Mouse (Mus musculus): ENCODE results near the gene Clpsl2. TPM values are rescaled to one million over a fixed set of nuclear protein-coding genes. Genes with fewer than 3 reads are reported as not detected.
"Not testable (repeated sequence)": the region's sequence is repeated elsewhere in the genome, so short reads cannot be mapped to it uniquely, and the experiment has no call there.

The Clpsl2 gene
- total RNA-seq, 2 experiments from 2014 or later: not detected

DNA sequence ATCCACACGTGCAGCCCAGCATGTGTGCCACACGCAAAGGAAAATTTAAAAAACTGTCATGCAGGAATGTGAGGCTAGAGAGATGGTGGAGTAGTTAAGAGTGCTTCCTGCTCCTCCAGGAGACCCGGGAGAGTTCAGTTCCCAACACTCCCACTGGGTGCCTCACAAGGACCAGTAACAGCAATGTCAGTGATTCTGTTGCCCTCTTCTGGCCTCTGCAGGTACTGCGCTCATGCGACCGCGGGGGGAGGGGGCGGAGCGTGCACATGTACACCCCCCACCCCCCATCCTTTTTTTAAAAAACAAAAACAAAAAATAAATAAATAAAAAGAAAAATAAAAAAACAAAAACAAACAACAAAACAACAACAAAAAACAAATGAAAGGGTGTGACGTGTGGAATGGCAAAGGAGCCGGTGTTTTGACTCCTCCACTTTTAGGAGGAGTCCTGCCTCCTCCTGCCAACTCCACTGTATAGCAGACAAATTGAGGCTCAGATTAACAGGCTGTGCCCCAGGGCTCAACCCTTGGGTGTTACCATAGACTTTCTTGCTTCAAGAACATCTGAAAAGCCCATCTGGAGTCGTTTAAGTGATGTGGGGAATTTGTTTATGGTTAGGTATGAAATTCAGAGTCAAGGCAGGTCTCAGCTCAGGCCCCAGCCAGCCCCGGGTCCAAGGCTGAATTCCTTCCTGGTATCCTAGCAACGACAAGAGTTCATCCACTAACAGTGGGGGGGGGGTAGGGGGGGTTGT, 4.0 kb downstream of the Clpsl2 start:
- no peak for ATAC-seq (replicated peaks; ENCODE audit: low FRiP score, poor library complexity, severe bottlenecking)

DNA sequence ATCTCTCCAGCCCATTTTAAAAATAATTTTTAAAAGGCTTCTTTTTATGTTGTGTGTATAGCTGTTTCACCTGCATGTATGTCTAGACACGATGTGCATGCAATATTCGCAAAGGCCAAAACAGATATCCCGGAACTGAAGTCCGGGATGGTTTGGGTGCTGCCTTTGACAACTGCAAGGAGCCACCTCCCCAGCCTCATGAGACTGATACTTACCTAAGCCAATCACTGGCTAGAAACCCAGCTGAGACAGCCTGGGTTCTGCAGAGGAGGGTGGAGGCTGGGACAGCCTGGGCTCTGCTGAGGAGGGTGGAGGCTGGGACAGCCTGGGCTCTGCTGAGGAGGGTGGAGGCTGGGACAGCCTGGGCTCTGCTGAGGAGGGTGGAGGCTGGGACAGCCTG, 4.8 kb downstream of the Clpsl2 start:
- ATAC-seq (replicated peaks; ENCODE audit: low FRiP score, poor library complexity, severe bottlenecking): not testable (repeated sequence)

DNA sequence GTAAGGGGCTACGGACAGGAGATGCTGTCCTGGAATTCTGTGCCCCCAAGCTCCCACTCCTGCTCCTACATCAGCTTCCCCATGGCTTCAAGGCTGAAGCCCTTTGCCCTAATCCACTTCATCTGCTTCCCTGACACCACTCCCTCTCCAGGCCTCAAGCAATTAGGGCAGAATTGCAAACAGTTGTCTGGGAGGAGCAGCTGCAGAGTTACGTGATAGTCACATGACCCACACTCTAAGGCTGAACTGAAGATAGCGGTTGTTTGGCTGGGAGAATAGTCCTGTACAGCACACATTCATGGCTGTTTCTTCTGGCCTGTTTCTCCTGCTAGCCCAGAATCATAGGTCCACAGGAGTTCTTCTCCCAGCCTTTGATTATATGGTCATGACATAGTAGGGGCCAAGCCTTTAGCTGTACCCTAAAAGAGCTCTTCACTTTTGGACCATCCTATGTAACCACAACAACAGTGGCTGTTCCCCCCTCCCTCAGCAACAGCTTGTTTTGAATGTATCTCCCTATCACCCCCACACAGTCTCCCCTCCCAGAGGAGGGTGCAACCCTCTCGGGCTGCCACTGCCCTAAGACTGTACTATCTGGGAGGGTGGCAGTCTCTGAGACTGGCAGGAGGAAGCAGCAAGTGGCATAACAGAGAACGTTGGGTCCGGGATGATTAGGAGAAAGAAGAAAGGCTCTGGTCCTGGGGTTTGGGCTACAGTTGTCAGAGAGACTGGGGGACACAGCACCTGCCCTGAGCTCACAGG, 7.6 kb downstream of the Clpsl2 start:
- ATAC-seq (replicated peaks; ENCODE audit: low FRiP score, poor library complexity, severe bottlenecking): peak; percentile 58

DNA sequence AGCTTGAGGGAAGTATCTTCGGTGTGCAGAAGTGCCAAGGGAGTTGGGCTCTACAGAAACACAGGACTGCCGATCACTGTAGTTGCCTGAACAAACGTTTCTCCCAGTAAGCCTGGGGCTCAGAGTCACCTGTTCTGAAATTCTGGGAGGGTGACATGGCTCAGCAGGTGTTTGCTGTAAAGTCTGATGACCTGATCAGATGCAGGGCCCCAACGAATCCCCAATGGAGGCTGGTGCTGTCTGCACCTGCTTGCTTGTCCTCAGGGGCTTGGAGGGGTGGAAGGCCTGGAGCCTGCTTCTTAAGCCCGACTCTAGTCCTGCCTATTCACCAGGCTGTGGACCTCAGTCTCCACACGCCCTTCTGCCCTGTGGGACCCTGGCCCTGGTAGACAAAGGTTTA, 8.6 kb downstream of the Clpsl2 start:
- no peak for ATAC-seq (replicated peaks; ENCODE audit: low FRiP score, poor library complexity, severe bottlenecking)

DNA sequence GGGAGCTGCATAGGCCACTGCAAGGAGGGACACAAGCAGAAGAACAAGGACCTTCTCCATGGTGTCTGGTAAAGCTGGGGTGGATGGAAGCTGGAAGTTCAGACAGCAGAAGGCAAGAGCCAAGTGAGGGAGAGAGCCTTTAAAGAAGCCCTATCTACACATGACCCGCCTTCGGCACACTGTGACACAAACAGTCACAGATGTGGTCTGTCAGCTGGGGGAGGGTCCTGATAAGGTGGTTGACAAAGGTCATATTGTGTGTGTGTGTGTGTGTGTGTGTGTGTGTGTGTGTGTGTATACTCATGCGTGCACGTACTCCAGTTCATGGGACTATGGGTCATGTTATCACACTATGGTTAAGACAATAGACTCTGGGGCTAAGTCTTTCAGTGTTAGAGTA, 11.4 kb downstream of the Clpsl2 start, which contains the start of gene Clps:
TSS of gene Clps (minus strand) at position 169 of the 400 bp plus-strand sequence.
- no peak for ATAC-seq (replicated peaks; ENCODE audit: low FRiP score, poor library complexity, severe bottlenecking)

DNA sequence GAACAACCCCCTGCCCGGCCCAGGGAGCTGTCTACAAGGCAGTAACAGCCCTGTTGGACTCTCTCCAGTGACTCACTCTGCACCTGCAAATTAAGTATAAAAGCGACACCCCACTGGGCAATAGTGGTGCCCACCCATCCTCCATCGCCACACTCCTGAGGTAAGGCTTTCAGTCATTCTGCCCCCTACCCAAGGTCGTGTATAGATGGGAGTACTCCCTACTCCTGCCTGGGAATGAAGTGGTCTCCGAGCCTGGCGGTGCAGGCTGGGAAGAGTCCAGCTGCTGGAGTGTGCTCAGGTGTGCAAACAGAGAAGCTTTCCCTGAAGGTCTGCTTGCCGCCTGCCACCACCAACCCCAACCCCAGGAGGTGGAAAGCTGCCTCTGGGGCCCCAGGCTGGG, 12.4 kb downstream of the Clpsl2 start:
- ATAC-seq (replicated peaks; ENCODE audit: low FRiP score, poor library complexity, severe bottlenecking): no peak

DNA sequence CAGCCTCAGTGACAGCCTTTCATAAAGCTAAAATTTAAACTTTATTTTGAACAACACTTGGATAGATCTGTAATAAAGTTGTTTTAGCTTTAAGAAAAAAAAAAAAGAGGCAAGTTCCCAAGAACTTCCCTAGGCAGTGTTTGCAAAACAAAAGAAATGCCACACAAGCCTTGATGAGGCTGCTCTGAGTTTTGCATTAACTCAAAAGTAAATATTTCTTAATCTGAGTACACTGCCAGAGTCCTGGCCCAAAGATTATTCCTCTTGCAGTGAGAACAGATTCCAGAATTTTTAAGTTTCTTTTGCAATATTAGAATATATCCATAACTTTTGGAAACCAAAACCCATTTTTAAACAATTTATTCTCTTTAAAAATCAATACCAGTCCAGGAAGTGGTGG, 16.0 kb downstream of the Clpsl2 start:
- no peak for ATAC-seq (replicated peaks; ENCODE audit: low FRiP score, poor library complexity, severe bottlenecking)

DNA sequence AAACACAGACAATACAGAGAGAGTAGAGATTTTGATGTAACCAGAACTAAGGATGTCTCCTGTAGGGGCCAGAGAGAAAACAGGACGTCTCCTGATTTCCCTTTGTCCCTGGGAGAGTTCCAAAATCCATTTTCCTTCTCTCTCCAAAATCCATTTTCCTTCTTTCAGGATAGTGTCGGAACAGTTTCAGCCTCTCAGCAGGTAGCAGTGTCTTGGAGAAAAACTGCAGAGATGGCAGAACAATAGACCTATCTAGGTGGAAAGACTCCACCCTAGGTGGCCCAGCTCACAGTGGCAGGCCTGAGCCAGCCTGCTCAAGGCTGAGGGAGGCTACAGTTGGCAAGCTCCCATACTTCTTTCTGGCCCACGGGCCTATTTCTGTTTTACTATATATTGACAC, 18.3 kb downstream of the Clpsl2 start:
- no peak for ATAC-seq (replicated peaks; ENCODE audit: low FRiP score, poor library complexity, severe bottlenecking)

DNA sequence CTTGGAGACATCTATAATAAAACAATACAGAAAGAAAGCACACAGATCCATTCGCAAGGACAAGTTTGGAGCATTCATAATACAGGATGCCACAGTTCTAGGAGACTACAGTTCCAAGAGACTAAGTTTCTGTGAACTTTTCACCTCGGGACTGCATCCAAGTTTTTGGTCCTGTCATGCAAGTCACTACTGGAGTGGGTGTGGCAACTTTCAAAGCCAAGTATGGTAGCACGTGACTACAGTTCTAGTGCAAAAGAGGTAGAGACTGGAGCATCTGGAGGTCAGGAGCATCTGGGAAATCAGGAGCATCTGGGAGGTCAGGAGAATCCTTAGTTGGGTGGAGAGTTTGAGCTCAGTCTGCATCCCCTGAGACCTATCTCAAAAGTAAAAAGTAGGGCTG, 22.7 kb downstream of the Clpsl2 start:
- no peak for ATAC-seq (replicated peaks; ENCODE audit: low FRiP score, poor library complexity, severe bottlenecking)

DNA sequence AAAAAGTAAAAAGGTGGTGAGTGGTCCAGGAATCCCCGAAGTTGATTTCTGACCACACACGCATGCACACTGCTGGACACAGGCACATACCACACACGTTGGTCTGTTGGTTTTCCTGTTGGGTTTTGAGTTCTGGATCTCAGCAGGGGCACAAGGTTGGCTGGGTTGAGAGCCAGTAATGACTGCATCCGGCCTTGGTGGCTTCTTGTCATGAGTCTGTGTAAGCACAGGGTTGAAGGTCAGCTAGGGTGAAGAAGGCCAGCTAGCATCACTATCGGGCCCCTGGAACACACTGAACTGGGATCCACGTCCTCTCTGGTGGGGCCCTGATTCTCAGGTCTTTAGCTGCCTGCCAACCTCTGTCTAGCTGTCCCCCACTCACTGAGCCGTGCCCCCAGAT, 23.3 kb downstream of the Clpsl2 start:
- no peak for ATAC-seq (replicated peaks; ENCODE audit: low FRiP score, poor library complexity, severe bottlenecking)

DNA sequence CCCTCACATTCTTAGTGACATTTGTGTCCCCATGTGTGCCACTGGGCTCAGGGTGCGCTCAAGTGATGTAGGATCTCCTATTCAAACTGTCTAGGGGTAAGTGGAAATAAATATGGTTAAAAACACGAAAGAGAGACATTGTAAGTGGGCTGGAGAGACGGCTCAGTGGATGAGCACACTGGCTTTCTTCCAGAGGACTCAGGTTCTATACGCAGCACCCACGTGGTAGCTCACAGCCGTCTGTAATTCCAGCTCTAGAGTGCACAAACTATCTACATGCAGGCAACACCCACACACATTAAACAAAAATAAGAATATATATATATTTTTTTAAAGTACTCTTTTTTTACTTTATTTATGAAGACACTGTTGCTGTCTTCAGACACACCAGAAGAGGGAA, 23.7 kb downstream of the Clpsl2 start:
- ATAC-seq (replicated peaks; ENCODE audit: low FRiP score, poor library complexity, severe bottlenecking): no peak

DNA sequence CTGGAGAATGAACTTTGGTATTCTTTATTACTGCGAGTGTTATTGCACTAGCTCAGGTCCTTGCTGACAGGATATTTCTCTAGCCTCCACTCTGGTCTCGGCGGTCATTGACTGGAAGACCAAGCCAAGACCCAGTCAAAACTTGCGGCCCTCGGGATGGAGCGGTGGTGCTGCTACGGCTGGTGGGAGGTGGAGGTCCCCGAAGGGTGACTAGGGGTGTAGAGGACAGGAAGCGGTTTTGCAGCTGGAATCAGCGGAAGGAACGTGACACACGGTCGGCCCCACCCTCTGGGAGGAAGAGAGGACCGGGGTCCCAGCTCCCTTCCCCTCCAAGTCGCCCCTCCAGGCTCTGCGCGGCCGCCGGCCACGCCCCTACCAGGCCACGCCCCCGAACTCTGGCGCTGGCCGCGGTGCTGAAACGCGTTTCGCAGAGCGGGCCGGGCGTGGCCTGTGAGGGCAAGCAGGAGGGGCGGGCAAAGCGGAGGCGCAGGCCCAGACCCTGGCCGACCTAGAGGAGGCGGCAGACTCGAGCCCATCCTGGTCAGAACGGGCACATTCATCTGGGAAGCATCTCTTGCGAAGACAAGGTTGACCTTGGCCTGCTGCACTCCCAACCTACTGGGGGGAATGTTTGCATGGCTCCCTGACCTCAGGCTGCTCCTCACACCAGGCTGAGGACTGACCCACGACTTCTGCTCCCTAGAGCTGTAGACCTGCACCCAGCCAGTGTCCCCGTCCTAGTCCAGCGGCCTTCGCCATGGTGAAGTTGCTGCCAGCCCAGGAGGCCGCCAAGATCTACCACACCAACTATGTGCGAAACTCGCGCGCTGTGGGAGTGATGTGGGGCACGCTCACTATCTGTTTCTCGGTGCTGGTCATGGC, 26.3 kb downstream of the Clpsl2 start, which contains the start of gene Lhfpl5:
TSS of gene Lhfpl5 (plus strand) at position 398 of the 882 bp plus-strand sequence.
- ATAC-seq (replicated peaks; ENCODE audit: low FRiP score, poor library complexity, severe bottlenecking): 0 out of 2 replicates have a peak, but pooled peaks have one; percentile 41

DNA sequence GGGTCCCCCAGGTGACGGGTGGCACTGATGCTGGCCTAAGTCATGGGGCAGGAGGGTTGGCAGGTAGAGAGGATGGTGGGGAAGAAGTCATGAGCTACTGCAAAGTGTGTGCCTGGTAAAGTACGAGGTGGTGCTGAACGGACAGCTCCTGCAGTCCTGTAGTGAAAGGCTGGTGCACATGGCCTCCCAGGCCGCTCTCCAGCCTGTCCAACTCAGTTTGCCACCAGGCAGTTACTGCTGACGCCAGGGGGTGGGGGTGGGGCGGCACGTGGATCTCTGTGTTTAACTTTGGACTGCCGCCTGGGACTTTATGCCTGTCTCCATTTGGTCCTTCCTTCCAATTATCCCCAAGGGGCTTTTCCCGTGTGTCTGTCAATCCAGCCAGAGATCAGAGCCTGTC, 31.2 kb downstream of the Clpsl2 start:
- ATAC-seq (replicated peaks; ENCODE audit: low FRiP score, poor library complexity, severe bottlenecking): no peak

DNA sequence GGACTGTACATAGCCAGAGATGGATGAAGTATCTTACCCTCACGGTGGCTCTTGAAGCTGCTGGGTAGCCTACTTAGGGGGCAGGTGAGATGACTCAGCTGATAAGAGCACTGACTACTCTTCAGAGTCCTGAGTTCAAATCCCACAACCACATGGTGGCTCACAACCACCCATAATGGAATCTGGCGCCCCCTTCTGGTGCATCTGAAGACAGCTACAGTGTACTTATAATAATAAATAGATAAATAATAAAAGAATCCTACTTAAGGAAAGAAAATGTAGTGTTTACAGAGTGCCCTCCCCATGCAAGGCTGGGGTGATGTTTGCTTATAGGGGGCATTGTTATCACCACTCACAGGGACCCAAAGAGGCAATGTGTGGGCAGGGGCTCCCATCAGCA, 31.8 kb downstream of the Clpsl2 start:
- no peak for ATAC-seq (replicated peaks; ENCODE audit: low FRiP score, poor library complexity, severe bottlenecking)

DNA sequence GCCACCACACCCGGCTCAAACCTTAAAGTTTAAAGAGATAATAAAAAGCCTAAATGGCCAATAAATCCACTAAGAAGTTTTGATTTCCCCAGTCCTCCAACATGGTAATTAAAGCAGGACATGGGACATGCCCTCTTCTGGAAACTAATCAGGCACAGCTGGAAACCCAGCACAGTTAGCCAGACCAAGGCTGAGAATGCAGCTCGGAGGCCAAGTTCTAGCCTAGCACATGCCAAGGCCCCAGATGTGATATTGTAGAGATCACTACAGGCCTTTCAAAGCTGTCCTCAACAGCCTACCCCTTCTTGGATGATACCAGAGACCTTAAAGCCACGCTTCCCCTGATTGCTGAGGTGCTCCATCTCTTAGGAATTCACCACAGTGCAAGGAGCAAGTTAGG, 37.3 kb downstream of the Clpsl2 start:
- ATAC-seq (replicated peaks; ENCODE audit: low FRiP score, poor library complexity, severe bottlenecking): no peak

DNA sequence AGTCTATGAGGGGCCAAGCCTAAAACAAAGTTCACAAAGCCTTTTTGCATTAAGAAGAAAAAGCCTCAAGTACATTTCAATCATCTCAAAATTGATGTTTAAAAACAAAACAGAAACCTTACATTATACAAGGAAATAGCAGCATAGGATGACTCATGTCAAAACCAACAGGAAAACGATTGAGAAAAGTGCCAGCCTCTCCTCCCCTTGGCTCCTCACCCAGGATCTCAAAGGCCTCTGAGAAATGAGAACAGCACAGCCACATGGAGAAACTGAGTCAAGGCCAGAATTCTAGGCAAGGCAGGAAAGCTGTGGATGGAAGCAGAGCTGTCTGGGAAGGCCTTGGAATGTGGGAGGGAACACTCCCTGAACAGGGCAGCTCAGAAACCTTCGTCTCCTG, 39.4 kb downstream of the Clpsl2 start:
- ATAC-seq (replicated peaks; ENCODE audit: low FRiP score, poor library complexity, severe bottlenecking): no peak

DNA sequence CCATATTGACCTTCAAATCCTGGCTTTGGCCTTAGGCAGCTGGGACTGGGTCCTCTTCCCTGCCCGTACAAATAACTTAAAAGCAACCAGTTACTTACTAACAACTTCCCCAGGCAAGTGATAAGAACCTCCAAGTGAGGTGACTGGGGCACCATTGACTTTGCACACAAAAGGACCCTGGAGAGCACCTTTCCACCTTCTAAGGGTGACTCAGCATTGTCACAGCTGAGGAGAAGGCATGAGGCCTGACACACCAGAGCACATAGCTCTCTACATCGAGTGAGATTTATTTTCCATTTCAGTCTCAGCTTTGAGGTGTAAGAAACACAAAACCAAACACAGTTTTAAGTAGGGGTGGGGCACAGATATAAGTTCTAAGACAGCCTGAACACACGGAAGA, 41.4 kb downstream of the Clpsl2 start:
- no peak for ATAC-seq (replicated peaks; ENCODE audit: low FRiP score, poor library complexity, severe bottlenecking)

DNA sequence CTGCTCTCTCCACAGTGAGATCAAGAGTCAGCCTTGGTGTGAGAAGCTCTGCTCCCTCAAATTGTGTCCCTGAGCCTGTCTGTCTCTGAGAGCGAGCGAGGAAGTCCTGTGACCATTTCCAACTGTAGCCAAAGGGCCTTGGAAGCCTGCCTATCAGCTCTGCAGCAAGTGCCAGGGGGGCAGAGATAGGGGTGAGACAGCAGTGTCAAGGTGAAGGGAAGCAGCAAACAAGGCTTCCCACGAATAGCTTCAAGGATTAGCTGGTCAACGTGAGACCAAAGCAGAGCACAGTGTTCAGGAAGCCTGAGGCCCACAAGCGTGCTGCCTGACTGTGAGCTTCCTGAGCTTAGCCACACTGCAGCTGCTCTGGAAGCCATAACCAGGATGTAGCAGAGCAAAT, 42.3 kb downstream of the Clpsl2 start:
- peak; percentile 64 for ATAC-seq (replicated peaks; ENCODE audit: low FRiP score, poor library complexity, severe bottlenecking)

DNA sequence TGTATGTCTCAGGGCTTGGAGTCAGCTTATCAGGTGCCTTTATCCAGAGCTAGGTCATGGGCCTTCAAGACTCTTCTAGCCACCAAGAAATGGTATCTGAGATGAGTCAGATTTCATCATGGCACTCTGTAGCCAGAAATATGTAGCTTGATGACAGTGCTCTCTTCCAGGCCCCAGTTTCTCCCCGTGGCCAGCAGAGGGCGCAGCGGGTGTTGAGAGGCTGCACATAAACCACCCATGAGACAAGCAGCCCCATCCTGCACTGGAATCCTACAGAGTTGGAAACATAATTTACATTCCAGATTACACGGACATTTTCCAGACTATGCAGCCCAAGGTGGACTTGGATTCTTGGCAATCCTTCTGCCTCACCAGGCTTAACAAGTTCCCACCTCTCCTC, 43.8 kb downstream of the Clpsl2 start:
- peak; percentile 80 for ATAC-seq (replicated peaks; ENCODE audit: low FRiP score, poor library complexity, severe bottlenecking)

DNA sequence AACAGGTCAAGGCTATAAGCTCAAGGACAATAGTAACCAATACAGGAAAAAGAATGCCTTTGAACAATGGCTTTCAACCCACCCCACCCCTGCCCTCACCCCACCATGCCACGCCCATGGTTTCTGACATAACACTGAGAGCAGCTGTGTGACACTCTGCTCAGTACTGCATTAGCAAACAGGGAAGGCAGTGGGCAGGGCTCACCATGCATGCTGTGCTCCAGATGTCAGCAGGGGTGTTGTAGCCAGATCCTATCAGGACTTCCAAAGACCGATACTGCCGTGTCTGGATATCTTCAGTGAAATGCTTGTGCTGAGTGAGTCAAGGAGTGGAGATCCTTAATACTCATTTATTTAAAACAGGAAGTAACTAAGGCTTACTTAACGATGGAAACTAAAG, 44.8 kb downstream of the Clpsl2 start:
- ATAC-seq (replicated peaks; ENCODE audit: low FRiP score, poor library complexity, severe bottlenecking): no peak

Data from erythroblast, adult 5-6 weeks (primary cell).